Mouse (Mus musculus) bone marrow, adult 2 months (tissue): ENCODE measurements around the gene Gm10277. TPM values are rescaled to one million over a fixed set of nuclear protein-coding genes. Genes with fewer than 3 reads are reported as not detected.
A peak's percentile ranks its signal among the peaks of the same experiment; 100 is the strongest.

ENCODE experiments used
- H3K27ac ChIP-seq: fragments of 200-500 bp; 2 replicates; pipeline ENCODE4 v1.5.1; 2012; ENCODE audit warnings: low read depth, mild to moderate bottlenecking, control low read depth, inconsistent platforms, low read length; ENCODE audit not compliant: control insufficient read depth, poor library complexity, insufficient read depth
- H3K4me1 ChIP-seq: fragments of 200-500 bp; 2 replicates; pipeline ENCODE4 v1.6.1; 2011; ENCODE audit warnings: low read length; ENCODE audit not compliant: control insufficient read depth, insufficient read depth
- H3K4me3 ChIP-seq: fragments of 200-500 bp; replicated peaks from 2 replicates; pipeline ENCODE3; 2011; ENCODE audit warnings: mild to moderate bottlenecking, low read depth, low read length, control low read depth; ENCODE audit not compliant: control insufficient read depth
- CTCF ChIP-seq: fragments of 200-500 bp; IDR thresholded peaks from 2 replicates; pipeline ENCODE4 v1.5.1; 2011; ENCODE audit warnings: low read length, control low read depth; ENCODE audit not compliant: control insufficient read depth, insufficient read depth
- POLR2A ChIP-seq: fragments of 200-500 bp; IDR thresholded peaks from 2 replicates; pipeline ENCODE4 v1.6.1; 2011; ENCODE audit warnings: low read depth, mild to moderate bottlenecking, control low read depth, low read length, borderline replicate concordance; ENCODE audit not compliant: control insufficient read depth
- WGBS: fragments of 180-500 bp; shearing (Covaris S2); methylation state at CpG from one replicate; pipeline ENCODE4 v1.1.7; 2018; 5-methylcytosine and 5-hydroxymethylcytosine counted together
- polyA plus RNA-seq: library from polyadenylated mRNA; stranded (reverse); fragments of >200 nt; gene quantifications from 2 replicates; pipeline ENCODE4 v1.2.4, GENCODE M21; 2011; ENCODE audit warnings: low replicate concordance; ENCODE audit not compliant: missing spikeins, insufficient read depth, insufficient read length

Gm10277 gene
- polyA plus RNA-seq, 1 experiment: not detected

DNA sequence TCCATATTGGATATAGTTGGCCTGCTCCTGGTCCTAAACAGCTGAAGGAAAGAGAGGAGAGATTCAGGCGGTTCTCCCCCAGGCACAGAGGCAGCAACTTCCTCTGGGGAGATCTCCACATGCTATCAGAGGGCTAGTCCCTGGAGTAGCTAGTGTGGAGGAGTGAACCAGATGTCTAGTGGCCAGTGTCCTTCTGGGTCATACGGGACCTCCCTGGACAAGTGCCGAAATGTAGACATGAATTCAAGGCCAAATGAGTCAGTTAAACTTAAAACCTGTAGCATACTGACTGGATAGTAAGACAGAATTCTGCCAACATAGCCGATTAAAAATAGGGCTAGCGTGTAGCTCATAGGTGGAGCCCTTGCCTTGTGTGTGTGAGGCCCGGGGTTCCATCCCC is 19.3 kb upstream of the Gm10277 start:
- H3K4me3 ChIP-seq: no peak overlapping the region
- WGBS: 84% methylated on average over 6 of the region's 6 CpGs
- peaks cover 8% of the 10 kb centered on the region for H3K4me1 ChIP-seq
- TF ChIP-seq POLR2A (no peak), CTCF (no peak)
- no peak overlapping the region for H3K27ac ChIP-seq

DNA sequence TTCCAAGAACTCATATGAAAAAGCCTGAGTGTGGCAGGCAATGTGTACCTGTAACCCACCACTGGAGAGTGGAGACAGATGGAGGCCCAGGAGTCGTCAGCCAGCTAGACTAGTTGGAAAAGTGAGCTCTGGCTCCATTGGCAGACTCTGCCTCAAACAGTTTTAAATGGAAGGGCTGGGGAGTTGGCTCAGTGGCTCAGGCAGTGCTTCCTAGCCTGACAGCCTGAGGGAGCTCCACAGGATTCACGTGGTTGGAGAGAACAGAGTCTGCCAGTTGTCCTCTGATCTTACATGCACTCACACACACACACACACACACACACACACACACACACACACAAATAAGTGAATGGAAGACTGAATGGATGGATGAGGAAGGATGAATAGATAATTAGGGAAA is 18.7 kb upstream of the Gm10277 start:
- H3K27ac ChIP-seq: no peak overlapping the region
- no peak overlapping the region for H3K4me3 ChIP-seq
- 54% methylated on average over 2 of the region's 2 CpGs for WGBS
- peaks cover 8% of the 10 kb centered on the region for H3K4me1 ChIP-seq
- TF ChIP-seq CTCF (no peak), POLR2A (no peak)

DNA sequence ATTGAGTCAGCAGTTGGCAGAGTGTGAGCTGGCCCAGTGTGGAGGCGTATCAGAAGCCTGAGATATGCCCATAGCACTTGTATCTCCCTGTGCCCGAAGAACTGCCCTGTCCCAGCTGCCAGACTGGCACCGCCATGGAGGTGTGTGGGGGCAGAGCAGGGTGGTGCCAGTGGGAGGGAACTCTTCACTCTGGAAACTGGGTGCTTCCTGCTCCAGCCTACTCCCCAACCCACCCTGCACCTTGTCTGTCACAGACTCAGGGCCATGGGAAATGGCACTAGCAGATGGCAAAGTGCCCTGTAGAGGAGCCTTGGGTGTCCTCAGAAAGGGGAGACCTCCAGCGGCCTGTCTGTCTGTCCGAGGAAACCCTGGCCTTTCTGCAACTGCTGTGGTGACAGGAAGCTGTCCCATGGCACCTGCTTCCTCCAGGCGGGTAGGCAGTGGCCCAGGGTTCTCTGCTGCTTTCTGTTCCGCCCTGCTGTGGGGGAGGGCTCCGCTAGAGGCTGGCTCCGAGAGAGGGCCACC is 14.9 kb upstream of the Gm10277 start:
- H3K4me3 ChIP-seq: peak overlapping the region; percentile 68
- H3K27ac ChIP-seq: peak overlapping the region; percentile 94
- peaks cover 14% of the 10 kb centered on the region for H3K4me1 ChIP-seq
- WGBS: 1% methylated on average over 9 of the region's 9 CpGs
- TF ChIP-seq POLR2A (peak; percentile 58; the same call in 1 of the 2 replicates), CTCF (no peak)

DNA sequence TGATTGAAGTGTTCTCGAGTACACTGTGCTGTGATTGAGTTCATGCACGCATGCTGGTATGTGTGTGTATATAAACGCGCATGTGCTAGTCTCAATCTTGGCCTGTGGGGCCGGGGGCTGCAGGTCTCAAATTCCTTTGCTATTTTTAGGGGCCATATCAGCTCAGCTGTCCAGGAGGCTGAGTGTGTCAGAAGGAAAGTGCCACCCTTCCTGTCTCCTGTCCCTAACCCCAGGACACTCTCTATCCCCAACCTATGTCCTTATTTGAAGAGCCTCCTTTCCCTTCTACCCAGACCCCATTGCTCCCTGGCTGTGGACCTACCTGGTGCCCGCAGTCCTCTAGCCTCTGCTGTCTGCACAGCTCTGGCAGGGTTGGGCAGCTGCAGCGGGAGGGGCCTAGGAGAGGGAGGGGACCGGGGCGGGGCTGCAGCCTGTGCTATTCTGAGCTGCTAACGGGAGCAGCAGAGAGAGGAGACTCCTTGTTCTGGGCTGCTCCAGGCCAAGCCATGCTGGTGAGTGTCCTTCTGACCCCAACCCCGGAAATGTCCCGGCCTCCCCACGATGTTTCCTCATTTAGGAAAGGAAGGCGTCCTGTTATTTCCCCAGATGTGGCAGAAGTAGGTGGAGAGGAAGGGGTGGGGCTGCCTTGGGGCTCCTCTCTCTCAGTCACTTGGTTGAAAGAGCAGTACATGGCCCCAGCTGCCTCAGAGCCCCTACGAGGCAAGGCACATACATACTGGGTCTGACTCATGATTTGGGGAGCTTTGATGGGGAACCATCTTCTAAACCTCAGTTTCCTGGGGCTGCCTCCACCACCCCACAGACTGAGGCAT is 13.5 kb upstream of the Gm10277 start:
- no peak for TF ChIP-seq CTCF
- peak; percentile 29; the same call in 1 of the 2 replicates for TF ChIP-seq POLR2A
- H3K4me3 ChIP-seq: peak overlapping the region; percentile 59
- WGBS: 12% methylated on average over 15 of the region's 15 CpGs
- peak overlapping the region; percentile 94 for H3K27ac ChIP-seq
- peaks cover 14% of the 10 kb centered on the region for H3K4me1 ChIP-seq

DNA sequence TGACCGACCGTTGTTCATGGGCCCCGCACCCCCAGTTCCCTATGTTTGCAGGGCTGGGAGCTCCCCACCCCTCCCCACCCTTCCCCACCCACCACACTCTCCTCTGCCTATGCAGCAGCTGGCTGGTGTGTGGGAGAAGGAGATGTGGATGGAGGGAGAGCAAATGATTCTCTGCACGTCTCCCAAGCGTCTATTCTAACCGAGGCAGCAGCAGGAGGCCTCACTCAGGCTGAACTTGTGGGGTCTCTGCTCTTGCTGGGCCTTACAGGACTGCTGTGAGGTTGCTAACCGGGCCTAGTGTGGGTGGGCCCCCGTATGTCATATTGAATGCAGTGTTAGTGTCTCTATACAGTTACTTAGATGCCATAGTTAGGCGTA is 12.9 kb upstream of the Gm10277 start:
- 67% methylated on average over 9 of the region's 9 CpGs for WGBS
- TF ChIP-seq CTCF (no peak), POLR2A (no peak)
- Histone ChIP-seq H3K4me1 (peaks cover 14% of the 10 kb centered on the region), H3K27ac (no peak overlapping the region), H3K4me3 (no peak overlapping the region)

DNA sequence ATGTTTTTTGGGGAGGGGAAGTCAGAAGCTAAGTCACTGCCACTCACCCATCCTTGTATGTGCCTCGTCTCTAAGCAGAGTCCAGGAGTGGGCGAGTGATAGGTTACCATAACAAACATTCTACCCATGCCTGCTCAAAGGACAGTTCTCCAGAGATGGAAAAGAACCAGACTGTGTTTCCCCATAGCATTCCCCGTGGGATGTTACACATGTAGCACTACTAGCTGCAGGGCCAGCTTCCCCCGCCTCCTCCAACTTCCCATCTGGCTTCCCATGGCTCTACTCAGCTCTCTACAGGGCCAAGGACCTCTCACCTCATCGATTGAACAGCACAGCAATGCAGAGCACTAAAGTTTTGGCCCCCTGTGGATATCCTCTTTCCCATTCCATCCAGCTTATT is 7.7 kb upstream of the Gm10277 start:
- 68% methylated on average over 5 of the region's 5 CpGs for WGBS
- no peak for TF ChIP-seq POLR2A
- no peak overlapping the region for H3K4me3 ChIP-seq
- H3K4me1 ChIP-seq: peaks cover 4% of the 10 kb centered on the region; the same call in 1 of the 2 replicates
- H3K27ac ChIP-seq: no peak overlapping the region

DNA sequence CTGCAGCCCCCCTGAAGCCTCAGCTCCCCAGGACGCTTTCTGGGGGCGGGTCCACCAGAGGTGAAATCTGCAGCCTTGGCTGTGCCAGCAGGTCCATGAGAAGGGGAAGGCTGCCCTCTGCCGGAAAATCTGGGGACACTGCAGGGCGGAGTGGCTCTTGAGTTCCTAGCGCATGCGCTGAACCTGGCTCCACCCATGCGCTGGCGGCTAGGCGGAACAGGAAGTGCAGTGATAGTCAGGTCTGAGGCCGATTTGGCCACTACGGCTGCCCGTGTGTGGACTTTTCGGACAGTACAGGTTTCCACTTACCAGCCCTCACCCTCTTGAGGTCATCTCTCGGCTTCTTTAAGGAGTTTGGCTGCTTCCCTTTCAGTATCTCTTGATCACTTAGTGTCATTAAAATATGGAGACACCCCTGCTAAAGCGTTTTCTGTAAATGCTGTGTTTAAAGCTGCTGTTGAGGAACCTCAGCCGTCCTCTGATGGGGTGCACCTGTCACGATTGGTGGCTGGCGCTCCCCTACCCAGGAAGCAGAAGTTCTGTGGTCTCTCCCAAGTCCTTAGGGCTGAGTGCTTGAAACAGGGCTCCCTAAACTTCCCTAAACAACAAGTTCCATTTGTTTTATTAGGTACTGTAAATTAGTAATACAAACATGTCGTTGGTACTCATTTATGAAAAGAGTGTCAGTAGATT is 5.8 kb upstream of the Gm10277 start:
- H3K4me1 ChIP-seq: peaks cover 2% of the 10 kb centered on the region; the same call in 1 of the 2 replicates
- WGBS: under 1% methylated on average over 19 of the region's 19 CpGs
- TF ChIP-seq POLR2A (peak; percentile 96), CTCF (peak; percentile 99)
- peak overlapping the region; percentile 37 for H3K4me3 ChIP-seq
- H3K27ac ChIP-seq: peak overlapping the region; percentile 82

DNA sequence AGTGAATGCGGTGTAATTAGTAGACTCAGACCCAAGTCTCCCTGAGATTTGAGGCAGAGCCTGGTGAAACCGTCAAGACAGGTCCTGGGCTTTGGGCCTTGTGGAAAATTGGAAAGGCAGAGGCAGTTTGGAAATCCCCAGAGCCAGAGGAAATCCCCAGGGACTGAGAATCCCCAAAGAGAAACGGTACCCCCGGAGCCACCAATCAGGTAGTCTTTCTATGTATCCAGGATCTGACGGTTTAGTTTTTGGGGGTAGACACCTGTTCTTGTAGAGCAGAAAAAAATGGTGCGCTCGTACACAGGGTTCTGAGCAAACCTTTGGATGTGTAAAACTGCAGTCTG is 5.0 kb upstream of the Gm10277 start:
- H3K4me1 ChIP-seq: peaks cover 2% of the 10 kb centered on the region; the same call in 1 of the 2 replicates
- no peak for TF ChIP-seq POLR2A
- no peak for TF ChIP-seq CTCF
- 68% methylated on average over 7 of the region's 7 CpGs for WGBS
- no peak overlapping the region for H3K27ac ChIP-seq
- no peak overlapping the region for H3K4me3 ChIP-seq
